In genomic region chr12:16550983-16551454, GRCm38 (mm10) we compare ENCODE assay signal across 12 mouse cellular contexts. TPM values are rescaled to one million over a fixed set of nuclear protein-coding genes. Genes with fewer than 3 reads are reported as not detected.
DNase-seq lines count a peak whose midpoint lies in the region; ATAC-seq lines count a peak whose summit lies in the region.
"Had no signal": no experiment of that assay in that cellular context is flagged by ENCODE, and none has a peak within 500 bp of the region (broad histone marks: within the 10 kb centered on the region; RNA-seq: fewer than 3 reads in every experiment).

No protein-coding gene starts in this region.

- H3K27me3 ChIP-seq in heart, embryonic 11.5 days (ENCODE audit: control insufficient read depth, insufficient read depth, low read length) = no peaks in the 10 kb centered on the region
- no peaks in the 10 kb centered on the region for H3K27me3 ChIP-seq in forebrain, embryonic 15.5 days
- H3K27me3 ChIP-seq in liver, embryonic 12.5 days (replicated peaks) = no peaks in the 10 kb centered on the region
- H3K27me3 ChIP-seq: CH12.LX had no signal

- intact Hi-C loops in heart, postnatal 10 days (cut with DNase I) = no loop called here
- intact Hi-C loops in left cerebral cortex, postnatal 4 days (cut with DNase I) = no loop called here

- DNase-seq in heart, adult 18-20 months = peak; percentile 55 to 73
- DNase-seq in heart, postnatal 10 days = peak; percentile 47 to 67
- peak; percentile 41 for DNase-seq in left cerebral cortex, postnatal 4 days
- DNase-seq in T-cell, adult 2 months (ENCODE audit: low spot score) = no peak
- DNase-seq in kidney, postnatal 14 days = no peak
- DNase-seq: gastrocnemius, postnatal 14 days; lung, postnatal 36 days; thymus, postnatal 14 days had no signal

- H3K4me1 ChIP-seq in heart, embryonic 11.5 days (ENCODE audit: control insufficient read depth, insufficient read depth, low read length) = peaks cover 11% of the 10 kb centered on the region
- peaks cover 28% of the 10 kb centered on the region for H3K4me1 ChIP-seq in forebrain, embryonic 15.5 days
- H3K4me1 ChIP-seq in liver, embryonic 12.5 days = no peaks in the 10 kb centered on the region

- WGBS in heart, embryonic 11.5 days (ENCODE audit: insufficient replicate concordance) = 70% methylated on average over 12 of the region's 12 CpGs
- 25% methylated on average over 12 of the region's 12 CpGs for WGBS in forebrain, embryonic 15.5 days
- 80% methylated on average over 12 of the region's 12 CpGs for WGBS in liver, embryonic 12.5 days (ENCODE audit: insufficient replicate concordance)

- no peak overlapping the region for H3K4me2 ChIP-seq in heart, embryonic 11.5 days
- peak overlapping the region; percentile 3 for H3K4me2 ChIP-seq in forebrain, embryonic 15.5 days (replicated peaks)
- no peak overlapping the region for H3K4me2 ChIP-seq in liver, embryonic 12.5 days

- no peak for ATAC-seq in heart, embryonic 11.5 days (replicated peaks; ENCODE audit: insufficient number of reproducible peaks, low FRiP score, low TSS enrichment)
- ATAC-seq in forebrain, embryonic 15.5 days (replicated peaks) = peak; percentile 74
- no peak for ATAC-seq in liver, embryonic 12.5 days

- no peaks in the 10 kb centered on the region for H3K9me3 ChIP-seq in heart, embryonic 11.5 days (replicated peaks; ENCODE audit: control insufficient read depth, low read length)
- no peaks in the 10 kb centered on the region for H3K9me3 ChIP-seq in forebrain, embryonic 15.5 days
- no peaks in the 10 kb centered on the region for H3K9me3 ChIP-seq in liver, embryonic 12.5 days (replicated peaks)

- no peak overlapping the region for H3K4me3 ChIP-seq in heart, embryonic 11.5 days (ENCODE audit: low read depth, low read length)
- H3K4me3 ChIP-seq in forebrain, embryonic 15.5 days = no peak overlapping the region
- no peak overlapping the region for H3K4me3 ChIP-seq in liver, embryonic 12.5 days

- H3K36me3 ChIP-seq in heart, embryonic 11.5 days (ENCODE audit: control insufficient read depth, insufficient read depth, low read length) = no peaks in the 10 kb centered on the region; the same call in 1 of the 2 replicates
- peaks cover 31% of the 10 kb centered on the region for H3K36me3 ChIP-seq in forebrain, embryonic 15.5 days
- H3K36me3 ChIP-seq in liver, embryonic 12.5 days = peaks cover 65% of the 10 kb centered on the region

- no peak overlapping the region for H3K9ac ChIP-seq in heart, embryonic 11.5 days (ENCODE audit: low read depth, low read length)
- H3K9ac ChIP-seq in forebrain, embryonic 15.5 days (replicated peaks) = no peak overlapping the region
- H3K9ac ChIP-seq in liver, embryonic 12.5 days = no peak overlapping the region

- no peak overlapping the region for H3K27ac ChIP-seq in heart, embryonic 11.5 days (ENCODE audit: low read depth, low read length)
- peak overlapping the region; percentile 74 for H3K27ac ChIP-seq in forebrain, embryonic 15.5 days (replicated peaks)
- H3K27ac ChIP-seq in liver, embryonic 12.5 days = no peak overlapping the region

RNA-seq across cellular contexts. Expression of gene Lpin1, which starts 59.7 kb away (rescaled TPM):
- 100 to 1,000 TPM; 161 to 165 TPM for total RNA-seq in heart, adult 18-20 months (2021)
- 3.8 and 5.7 TPM in 2 replicates for polyA plus RNA-seq in heart, embryonic 11.5 days (2014; fragmentation: Nextera tagmentation; extraction: Ambion mirVana)
- 16.2 and 17.5 TPM in 2 replicates for polyA plus RNA-seq in forebrain, embryonic 15.5 days (2015; fragmentation: Nextera tagmentation; extraction: Ambion mirVana)
- total RNA-seq in heart, postnatal 10 days (2021) = 100 to 1,000 TPM in 1 of 2 experiments, 10 to 100 TPM in 1; 65.1 to 106 TPM
- 10 to 100 TPM; 16.7 to 19.5 TPM for total RNA-seq in left cerebral cortex, postnatal 4 days (2021)
- polyA plus RNA-seq in liver, embryonic 12.5 days (2016; fragmentation: Nextera tagmentation; extraction: Ambion mirVana) = 6.8 and 6.9 TPM in 2 replicates

Comparison
In these comparisons a context has a peak if more than half of its experiments do, and no peak if none do; other contexts are left out.
1. DNase-seq: peak in heart, adult 18-20 months (2 of 2), heart, postnatal 10 days (2 of 2) and left cerebral cortex, postnatal 4 days (single experiment); none in T-cell, adult 2 months (single experiment) and kidney, postnatal 14 days (single experiment).